Mouse (Mus musculus): ENCODE data around the gene Rsad1.

Gene Rsad1

GRCm38 (mm10) chr11:94547271-94547670 is 1.8 kb downstream of the Rsad1 start:
- DNase-seq = no peak

GRCm38 (mm10) chr11:94546381-94546780 is 2.7 kb downstream of the Rsad1 start:
- DNase-seq = no peak

GRCm38 (mm10) chr11:94544422-94544821 is 4.6 kb downstream of the Rsad1 start:
- DNase-seq = no peak

GRCm38 (mm10) chr11:94543932-94544331 is 5.1 kb downstream of the Rsad1 start:
- peak in 1 of 2 experiments; percentile 27 for DNase-seq

- no peak for DNase-seq
Observed at GRCm38 (mm10) chr11:94543344-94543743, 5.7 kb downstream of the Rsad1 start.

GRCm38 (mm10) chr11:94542400-94542799 is 6.7 kb downstream of the Rsad1 start:
- DNase-seq = no peak

GRCm38 (mm10) chr11:94539761-94540160 is 9.3 kb downstream of the Rsad1 start:
- DNase-seq = no peak

- DNase-seq = no peak
Observed at GRCm38 (mm10) chr11:94538733-94539292, 10.2 kb downstream of the Rsad1 start.

GRCm38 (mm10) chr11:94533171-94533570 is 15.9 kb downstream of the Rsad1 start:
- DNase-seq = no peak

GRCm38 (mm10) chr11:94528879-94529278 is 20.2 kb downstream of the Rsad1 start:
- DNase-seq = no peak

- DNase-seq = no peak
Observed at GRCm38 (mm10) chr11:94526171-94526879, 22.7 kb downstream of the Rsad1 start.

- no peak for DNase-seq
Observed at GRCm38 (mm10) chr11:94521219-94521843, 27.7 kb downstream of the Rsad1 start, which contains the start of gene Mycbpap. Gene Mycbpap (minus strand): TSS chr11:94521742.

- DNase-seq = no peak
Observed at GRCm38 (mm10) chr11:94513452-94513851, 35.6 kb downstream of the Rsad1 start.

GRCm38 (mm10) chr11:94508976-94509375 is 40.1 kb downstream of the Rsad1 start:
- no peak for DNase-seq

- no peak for DNase-seq
Observed at GRCm38 (mm10) chr11:94501482-94501881, 47.6 kb downstream of the Rsad1 start.

GRCm38 (mm10) chr11:94500362-94500761 is 48.7 kb downstream of the Rsad1 start:
- DNase-seq = no peak

GRCm38 (mm10) chr11:94499661-94500152 is 49.3 kb downstream of the Rsad1 start, which contains the start of gene Epn3:
Gene Epn3 (minus strand): TSS chr11:94499974.
- DNase-seq = no peak

GRCm38 (mm10) chr11:94499035-94499434 is 50.0 kb downstream of the Rsad1 start:
- no peak for DNase-seq

- no peak for DNase-seq
Observed at GRCm38 (mm10) chr11:94498093-94498996, 50.7 kb downstream of the Rsad1 start.

- no peak for DNase-seq
Observed at GRCm38 (mm10) chr11:94495415-94495814, 53.6 kb downstream of the Rsad1 start.

GRCm38 (mm10) chr11:94491749-94492099 is 57.3 kb downstream of the Rsad1 start:
- no peak for DNase-seq

GRCm38 (mm10) chr11:94491035-94491748 is 57.9 kb downstream of the Rsad1 start:
- no peak for DNase-seq
